Mouse (Mus musculus) lung, postnatal 0 days (tissue): ENCODE results near the gene Kyat1. TPM values are rescaled to one million over a fixed set of nuclear protein-coding genes. Genes with fewer than 3 reads are reported as not detected.

ENCODE experiments used
- ATAC-seq: fragments of 200-750 bp; cut with Nextera tagmentation; 2 replicates; pipeline ENCODE4 v1.8.0; 2017; ENCODE audit warnings: moderate library complexity
- DNase-seq: peaks from one replicate; pipeline ENCODE4 v3.0.0-alpha.2; 2016; ENCODE audit warnings: low spot score
- H3K27ac ChIP-seq: fragments of 300-500 bp; sonication (generic); 2 replicates; pipeline ENCODE4 v1.5.1; 2014; ENCODE audit warnings: antibody characterized with exemption, mild to moderate bottlenecking, low read length, mixed read lengths
- H3K27me3 ChIP-seq: fragments of 300-500 bp; sonication (generic); replicated peaks from 2 replicates; pipeline ENCODE4 v1.6.1; 2014; ENCODE audit warnings: low read length, mixed read lengths; ENCODE audit not compliant: insufficient read depth
- H3K36me3 ChIP-seq: fragments of 300-500 bp; sonication (generic); 2 replicates; pipeline ENCODE4 v1.6.1; 2014; ENCODE audit warnings: low read length, mixed read lengths; ENCODE audit not compliant: insufficient read depth
- H3K4me1 ChIP-seq: fragments of 300-500 bp; sonication (generic); 2 replicates; pipeline ENCODE4 v1.6.1; 2014; ENCODE audit warnings: antibody characterized with exemption, low read depth, low read length, mixed read lengths; ENCODE audit not compliant: insufficient read depth
- H3K4me2 ChIP-seq: fragments of 300-500 bp; sonication (generic); replicated peaks from 2 replicates; pipeline ENCODE4 v1.6.1; 2014; ENCODE audit warnings: low read depth, mild to moderate bottlenecking, low read length, moderate library complexity, mixed read lengths
- H3K4me3 ChIP-seq: fragments of 300-500 bp; sonication (generic); 2 replicates; pipeline ENCODE4 v1.5.1; 2014; ENCODE audit warnings: low read depth, low read length
- H3K9ac ChIP-seq: fragments of 300-500 bp; sonication (generic); replicated peaks from 2 replicates; pipeline ENCODE4 v1.6.1; 2014; ENCODE audit warnings: low read depth, mild to moderate bottlenecking
- H3K9me3 ChIP-seq: fragments of 300-500 bp; sonication (generic); 2 replicates; pipeline ENCODE4 v1.6.1; 2016; ENCODE audit warnings: low read length, mixed read lengths
- CTCF ChIP-seq: IDR thresholded peaks from 2 replicates; pipeline ENCODE4 v1.5.1; 2016; ENCODE audit warnings: antibody characterized with exemption, mild to moderate bottlenecking
- EP300 ChIP-seq: IDR thresholded peaks from 2 replicates; pipeline ENCODE4 v1.6.1; 2016; ENCODE audit warnings: antibody characterized with exemption, mild to moderate bottlenecking, control low read depth
- WGBS: fragments of 180-500 bp; shearing (Covaris S2); extraction: QIAGEN DNeasy Blood & Tissue Kit; methylation state at CpG from one replicate; pipeline ENCODE4 v1.1.7; 2014; 5-methylcytosine and 5-hydroxymethylcytosine counted together
- polyA plus RNA-seq: library from polyadenylated mRNA; unstranded; fragments of >200 nt; fragmentation: Nextera tagmentation; extraction: Ambion mirVana; gene quantifications from 2 replicates; pipeline ENCODE4 v1.2.1, GENCODE M21; 2015

Gene Kyat1
- polyA plus RNA-seq, 1 experiment from 2014 or later = 17.1 TPM

- H3K4me3 ChIP-seq = peak within 1 kb of the TSS; percentile 88; the same call in 1 of the 2 replicates
- peak within 1 kb of the TSS; percentile 63 for H3K4me2 ChIP-seq
- peak within 1 kb of the TSS; percentile 95 for H3K27ac ChIP-seq
- no peaks in the 10 kb centered on the region for H3K27me3 ChIP-seq
- no peak for ATAC-seq
- no peak for TF ChIP-seq EP300
- no peak for TF ChIP-seq CTCF
- no peak for DNase-seq
- WGBS = 60% methylated on average over 2 of the region's 2 CpGs
- peaks cover 21% of the 10 kb centered on the region; the same call in 1 of the 2 replicates for H3K36me3 ChIP-seq
- peaks cover 23% of the 10 kb centered on the region; the same call in 1 of the 2 replicates for H3K4me1 ChIP-seq
- H3K9ac ChIP-seq = peak within 1 kb of the TSS; percentile 81; the same call in 1 of the 2 replicates
- no peaks in the 10 kb centered on the region for H3K9me3 ChIP-seq
These were observed 34.6 kb upstream of the Kyat1 start, which contains the start of gene Gm28035 for GRCm38 (mm10) chr2:30240267-30240666. Gm28035 (plus strand) TSS chr2:30240567.

GRCm38 (mm10) chr2:30239777-30240176, 34.1 kb upstream of the Kyat1 start:
- WGBS = 55% methylated on average over 4 of the region's 4 CpGs
- H3K36me3 ChIP-seq = peaks cover 21% of the 10 kb centered on the region; the same call in 1 of the 2 replicates
- no peak overlapping the region for H3K4me3 ChIP-seq
- peaks cover 23% of the 10 kb centered on the region; the same call in 1 of the 2 replicates for H3K4me1 ChIP-seq
- H3K9me3 ChIP-seq = no peaks in the 10 kb centered on the region
- DNase-seq (peak; percentile 81), ATAC-seq (peak; percentile 24)
- peak overlapping the region; percentile 95 for H3K27ac ChIP-seq
- H3K9ac ChIP-seq = peak overlapping the region; percentile 81; the same call in 1 of the 2 replicates
- no peaks in the 10 kb centered on the region for H3K27me3 ChIP-seq
- TF ChIP-seq CTCF = no peak
- peak; percentile 80 for TF ChIP-seq EP300
- H3K4me2 ChIP-seq = peak overlapping the region; percentile 63

GRCm38 (mm10) chr2:30238906-30239465, 33.3 kb upstream of the Kyat1 start:
- Histone ChIP-seq H3K9ac (peak overlapping the region; percentile 81), H3K4me3 (peak overlapping the region; percentile 88), H3K4me1 (peaks cover 21% of the 10 kb centered on the region; the same call in 1 of the 2 replicates), H3K36me3 (peaks cover 19% of the 10 kb centered on the region; the same call in 1 of the 2 replicates), H3K27me3 (no peaks in the 10 kb centered on the region), H3K27ac (peak overlapping the region; percentile 95), H3K9me3 (no peaks in the 10 kb centered on the region), H3K4me2 (peak overlapping the region; percentile 63)
- no peak for ATAC-seq
- no peak for DNase-seq
- 37% methylated on average over 3 of the region's 3 CpGs for WGBS
- TF ChIP-seq EP300 (no peak), CTCF (no peak)

GRCm38 (mm10) chr2:30237881-30238280, 32.2 kb upstream of the Kyat1 start:
- Histone ChIP-seq H3K36me3 (peaks cover 14% of the 10 kb centered on the region; the same call in 1 of the 2 replicates), H3K27me3 (no peaks in the 10 kb centered on the region), H3K4me3 (peak overlapping the region; percentile 88), H3K27ac (peak overlapping the region; percentile 95), H3K4me2 (peak overlapping the region; percentile 63), H3K9me3 (no peaks in the 10 kb centered on the region), H3K9ac (peak overlapping the region; percentile 81), H3K4me1 (peaks cover 18% of the 10 kb centered on the region; the same call in 1 of the 2 replicates)
- ATAC-seq (peak; percentile 78), DNase-seq (peak; percentile 81)
- 3% methylated on average over 28 of the region's 42 CpGs for WGBS
- TF ChIP-seq CTCF (no peak), EP300 (no peak)

- Histone ChIP-seq H3K4me3 (peak within 1 kb of the TSS; percentile 88), H3K27ac (peak within 1 kb of the TSS; percentile 95), H3K9ac (peak within 1 kb of the TSS; percentile 81), H3K36me3 (peaks cover 14% of the 10 kb centered on the region; the same call in 1 of the 2 replicates), H3K9me3 (no peaks in the 10 kb centered on the region), H3K4me1 (peaks cover 18% of the 10 kb centered on the region; the same call in 1 of the 2 replicates), H3K4me2 (peak within 1 kb of the TSS; percentile 77), H3K27me3 (no peaks in the 10 kb centered on the region)
- WGBS = under 1% methylated on average over 46 of the region's 67 CpGs
- DNase-seq (peak; percentile 99), ATAC-seq (peak; percentile 96)
- peak; percentile 56; the same call in 1 of the 2 replicates for TF ChIP-seq EP300
- peak; percentile 67 for TF ChIP-seq CTCF
These were observed 31.7 kb upstream of the Kyat1 start, which contains the start of gene Lrrc8a for GRCm38 (mm10) chr2:30237199-30237880. Lrrc8a (plus strand) TSS chr2:30237715.
